Mouse (Mus musculus): Measurements from ENCODE around the gene Ubald2. TPM values are rescaled to one million over a fixed set of nuclear protein-coding genes. Genes with fewer than 3 reads are reported as not detected.

Gene Ubald2
- total RNA-seq, 2 experiments from 2014 or later = 75.9 to 76.0 TPM

DNA sequence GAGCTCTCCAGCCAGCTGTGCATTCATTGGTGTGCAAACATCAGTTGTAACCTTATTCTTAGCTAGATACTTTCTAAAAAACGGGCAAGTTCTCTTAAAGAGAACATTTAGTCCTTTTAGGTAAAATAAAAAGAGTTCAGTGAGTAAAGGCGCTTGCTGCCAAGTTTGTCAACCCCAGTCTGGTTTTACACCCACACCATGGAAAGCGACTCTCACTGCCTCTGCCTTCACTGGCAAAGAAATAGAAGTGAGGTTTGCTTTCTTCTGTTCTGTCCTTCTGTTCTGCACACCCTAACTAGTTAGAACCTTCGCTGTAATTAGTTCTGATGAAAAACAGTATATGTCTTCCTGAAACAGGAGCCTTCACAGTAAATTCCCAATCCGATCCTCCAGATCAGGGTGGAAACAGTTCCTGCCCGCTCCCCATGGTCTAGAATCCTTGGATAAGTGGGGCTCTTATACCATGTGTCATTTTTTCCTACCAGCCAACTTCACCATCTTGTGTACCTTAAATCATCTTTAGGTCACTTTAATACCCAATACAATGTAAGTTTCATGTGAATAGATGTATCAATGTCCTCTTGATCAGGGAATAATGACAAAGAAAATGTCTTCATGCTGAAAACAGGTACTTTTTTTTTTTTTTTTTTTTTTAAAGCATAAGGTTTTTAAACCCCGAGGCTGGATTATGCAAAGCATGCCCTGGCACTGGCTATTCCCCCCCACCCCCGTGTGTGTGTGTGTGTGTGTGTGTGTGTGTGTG, 1.1 kb upstream of the Ubald2 start:
- no peak for ATAC-seq (replicated peaks; ENCODE audit: poor library complexity)

DNA sequence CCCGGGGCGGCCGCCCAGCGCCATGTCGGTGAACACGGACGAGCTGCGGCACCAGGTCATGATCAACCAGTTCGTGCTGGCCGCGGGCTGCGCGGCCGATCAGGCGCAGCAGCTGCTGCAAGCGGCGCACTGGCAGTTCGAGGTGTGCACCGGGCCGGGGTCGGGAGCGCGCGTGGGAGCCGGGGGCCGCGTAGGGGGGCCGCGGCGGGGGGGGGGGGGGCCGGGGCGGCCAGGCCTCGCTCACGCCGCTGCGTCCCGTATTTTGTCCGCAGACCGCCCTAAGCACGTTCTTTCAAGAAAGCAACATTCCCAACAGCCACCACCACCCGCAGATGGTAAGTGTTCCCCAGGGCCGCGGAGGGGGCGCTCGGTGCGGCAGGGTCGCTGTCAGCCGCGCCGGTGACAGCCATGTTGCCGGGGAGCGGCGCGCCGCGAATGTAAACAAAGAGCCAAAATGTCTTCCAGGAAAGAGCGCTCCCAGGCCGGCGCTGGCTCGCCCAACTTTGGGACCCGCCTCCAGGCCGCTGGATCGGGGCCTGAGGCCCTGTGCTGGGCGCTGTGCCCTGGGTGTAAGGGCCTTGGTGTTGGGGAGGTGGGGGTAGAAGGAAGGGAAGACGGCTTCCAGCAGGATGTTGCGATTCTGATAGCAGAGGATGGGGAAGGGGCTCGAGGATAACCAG, 533 bp downstream of the Ubald2 start:
- ATAC-seq (replicated peaks; ENCODE audit: poor library complexity) = no peak

GRCm38 (mm10) chr11:116434967-116435752, 1.3 kb downstream of the Ubald2 start:
- no peak for ATAC-seq (replicated peaks; ENCODE audit: poor library complexity)

- no peak for ATAC-seq (replicated peaks; ENCODE audit: poor library complexity)
Observed at GRCm38 (mm10) chr11:116435992-116436724, 2.3 kb downstream of the Ubald2 start.

DNA sequence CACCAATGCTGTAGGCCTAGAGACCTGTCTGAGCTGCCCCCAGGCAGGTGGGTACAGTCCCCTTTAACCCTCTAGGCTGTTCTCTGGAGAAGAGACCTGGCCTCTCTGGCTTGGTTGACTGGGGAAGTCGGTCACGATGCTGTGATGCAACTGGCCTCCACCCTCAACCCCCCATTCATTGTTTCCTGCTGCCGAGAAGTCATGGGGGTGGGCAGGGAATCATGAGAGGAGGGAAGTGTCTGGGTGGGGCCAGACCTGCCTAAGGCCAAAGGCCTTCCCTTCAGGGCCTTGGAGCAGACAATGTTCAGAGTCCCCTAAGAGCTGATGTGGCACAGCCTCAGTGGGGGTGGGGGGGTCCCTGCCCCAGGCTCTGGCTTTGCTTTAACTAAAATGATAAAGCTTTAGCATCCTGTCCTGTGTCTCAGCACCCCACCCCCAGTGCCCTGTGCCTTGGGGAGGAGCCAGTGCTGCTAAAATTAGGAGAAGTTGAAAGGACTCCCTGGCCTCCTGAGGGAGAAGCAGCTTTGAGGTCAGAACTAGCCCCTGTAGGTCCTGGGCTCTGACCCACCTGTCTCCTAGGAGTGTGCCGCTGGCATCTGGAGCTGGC, 2.9 kb downstream of the Ubald2 start:
- ATAC-seq (replicated peaks; ENCODE audit: poor library complexity) = peak; percentile 41

GRCm38 (mm10) chr11:116437541-116437940, 3.6 kb downstream of the Ubald2 start:
- no peak for ATAC-seq (replicated peaks; ENCODE audit: poor library complexity)

DNA sequence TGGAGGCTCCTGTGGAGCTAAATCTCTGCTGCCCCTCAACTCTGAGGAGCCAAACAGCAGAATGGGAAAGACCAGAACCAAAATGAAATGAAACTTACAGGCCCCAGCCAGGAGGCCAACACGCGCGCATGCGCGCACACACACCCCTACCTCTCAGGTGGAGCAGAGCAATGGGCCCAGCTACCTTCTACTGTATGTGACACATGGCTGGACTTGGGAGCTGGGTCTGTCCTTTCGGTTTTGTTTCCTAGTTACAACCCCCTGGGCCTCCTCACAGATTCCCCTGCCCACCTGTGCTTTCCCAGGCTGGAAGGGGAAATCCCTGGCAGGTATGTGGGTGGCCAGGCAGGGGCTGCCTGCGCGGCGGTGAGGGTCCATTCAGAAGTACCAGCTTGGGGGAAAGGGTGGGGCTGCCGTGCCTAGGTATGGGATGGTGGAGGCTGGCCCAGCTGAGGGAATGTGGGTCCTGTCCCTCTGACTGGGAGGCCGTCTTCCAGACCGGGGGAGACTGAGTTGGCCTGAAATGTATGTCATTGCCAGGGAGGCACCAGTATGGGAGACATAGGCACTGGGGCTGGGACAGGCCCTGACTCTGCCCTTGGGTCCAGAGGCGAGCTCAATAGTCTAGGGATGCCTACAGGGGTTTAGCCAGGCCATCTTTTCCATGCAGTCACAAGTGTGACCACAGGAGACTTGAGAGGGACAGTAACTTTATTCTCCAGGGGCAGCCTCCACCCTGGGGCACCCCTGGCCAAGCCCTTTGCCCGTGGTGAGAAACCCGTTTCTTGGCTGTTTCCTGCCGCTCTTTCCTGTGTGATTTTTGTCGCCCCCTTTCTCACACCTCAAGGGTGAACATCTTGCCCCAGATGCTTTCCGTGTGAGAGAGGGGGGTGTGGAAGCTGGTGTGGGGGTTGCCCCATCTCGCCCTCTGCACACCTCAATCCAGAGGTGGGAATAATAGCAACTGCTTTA, 5.7 kb downstream of the Ubald2 start:
- ATAC-seq (replicated peaks; ENCODE audit: poor library complexity) = no peak

- ATAC-seq (replicated peaks; ENCODE audit: poor library complexity) = no peak
Observed at GRCm38 (mm10) chr11:116440408-116441068, 6.6 kb downstream of the Ubald2 start.

DNA sequence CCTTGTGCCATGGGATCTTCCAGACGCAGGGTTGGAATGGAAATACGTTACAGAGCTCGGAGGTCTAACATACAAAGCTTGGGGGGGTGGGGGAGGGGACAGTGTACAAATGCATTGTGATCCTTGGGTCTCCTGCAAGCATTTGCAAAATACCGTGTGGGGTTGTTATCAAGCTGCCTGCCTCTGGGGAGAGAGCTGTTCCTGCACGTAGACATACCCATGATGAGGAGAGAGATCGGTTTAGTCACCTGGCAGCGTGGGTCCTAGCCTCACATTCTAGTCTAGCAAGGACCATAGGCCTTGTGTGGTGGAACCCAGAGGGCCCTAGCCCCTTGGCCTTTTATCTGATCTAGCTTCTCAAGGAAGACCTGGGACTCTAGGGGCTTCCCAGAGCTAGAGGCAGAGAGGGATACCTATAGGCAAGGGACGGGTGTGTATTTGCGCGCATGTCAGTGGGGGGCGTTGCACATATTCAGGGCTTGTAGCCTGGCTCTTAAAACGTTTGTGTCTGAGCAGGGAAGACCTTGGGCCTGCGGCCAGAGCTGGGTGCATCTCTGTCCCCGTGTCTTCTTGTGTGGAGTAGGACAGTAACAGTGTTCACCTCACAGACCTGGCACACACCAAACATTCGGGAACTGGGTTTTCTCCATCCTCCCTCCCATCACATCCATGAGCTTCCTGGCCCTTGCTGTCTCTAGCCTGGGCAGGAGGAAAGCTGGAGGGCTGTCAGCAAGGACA, 8.4 kb downstream of the Ubald2 start:
- no peak for ATAC-seq (replicated peaks; ENCODE audit: poor library complexity)

GRCm38 (mm10) chr11:116442867-116443177, 8.9 kb downstream of the Ubald2 start:
- no peak for ATAC-seq (replicated peaks; ENCODE audit: poor library complexity)

DNA sequence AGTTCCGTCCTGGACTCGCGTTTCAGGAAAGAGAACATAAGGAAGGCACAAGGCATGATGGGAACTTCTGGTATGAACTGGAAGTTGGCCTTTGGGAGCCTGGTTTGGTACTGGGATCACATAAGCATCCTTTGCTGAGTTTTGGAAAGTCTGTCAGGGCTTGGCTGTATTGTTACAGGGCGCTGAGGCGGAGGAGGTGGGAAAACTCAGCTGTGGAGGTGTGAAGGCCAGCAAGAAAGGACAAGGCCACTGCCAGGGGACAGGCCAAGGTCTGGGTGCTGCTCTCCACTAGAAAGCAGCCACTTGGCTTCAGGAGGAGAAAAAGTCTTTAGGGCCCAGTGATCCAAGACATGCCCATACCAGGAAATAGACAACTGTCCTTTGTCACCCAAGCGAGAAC, 9.4 kb downstream of the Ubald2 start:
- ATAC-seq (replicated peaks; ENCODE audit: poor library complexity) = no peak

DNA sequence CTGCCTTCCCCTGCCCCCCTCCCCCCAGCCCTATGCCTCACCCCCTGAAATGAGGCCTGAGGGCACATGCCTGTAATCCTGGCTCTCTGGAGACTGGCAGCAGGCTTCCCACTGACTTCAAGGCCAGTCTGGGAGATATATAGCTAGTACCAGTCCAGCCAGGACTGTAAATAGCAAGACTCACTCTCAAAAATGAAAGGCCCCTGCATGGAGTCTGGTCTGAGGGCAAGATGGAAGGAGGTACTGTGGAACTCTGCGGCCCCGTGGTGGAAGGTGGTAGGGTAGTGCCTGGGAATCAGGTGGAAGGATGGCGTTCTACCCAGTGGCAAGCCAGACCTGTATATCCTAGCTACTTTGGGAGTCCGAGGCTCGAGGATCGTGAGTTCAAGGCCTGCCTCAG, 10.0 kb downstream of the Ubald2 start:
- ATAC-seq (replicated peaks; ENCODE audit: poor library complexity) = no peak

- ATAC-seq (replicated peaks; ENCODE audit: poor library complexity) = peak; percentile 98
Observed at GRCm38 (mm10) chr11:116445596-116446307, 11.9 kb downstream of the Ubald2 start.

DNA sequence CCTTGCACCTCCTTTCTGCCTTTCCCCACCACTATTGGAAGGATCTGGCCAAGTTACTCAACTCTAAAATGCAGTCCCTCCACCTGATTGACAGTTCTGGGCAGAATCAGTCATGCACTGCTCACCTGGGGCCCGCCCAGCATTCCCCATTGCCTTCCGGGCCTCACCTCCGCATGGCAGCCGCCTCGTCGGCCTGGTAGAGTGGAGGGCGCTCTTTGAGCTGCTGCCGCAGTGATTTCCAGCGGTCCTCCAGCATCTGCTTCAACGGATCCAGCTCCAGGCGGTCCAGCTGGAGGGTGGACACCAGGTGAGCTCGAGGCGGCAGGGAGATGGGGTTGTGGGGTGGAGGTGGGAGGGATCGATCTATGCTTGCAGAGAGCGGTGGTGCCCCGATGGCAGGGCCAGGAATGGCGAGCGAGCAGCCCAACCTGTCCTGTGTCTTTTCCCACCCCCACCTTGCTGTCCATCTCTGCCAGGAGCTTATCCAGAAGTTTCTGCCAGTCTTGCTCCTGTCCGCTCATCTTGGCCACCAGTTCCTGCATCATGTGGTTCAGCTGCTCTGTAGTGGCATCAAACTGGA, 12.5 kb downstream of the Ubald2 start:
- ATAC-seq (replicated peaks; ENCODE audit: poor library complexity) = no peak

GRCm38 (mm10) chr11:116447822-116448221, 13.9 kb downstream of the Ubald2 start:
- ATAC-seq (replicated peaks; ENCODE audit: poor library complexity) = no peak

DNA sequence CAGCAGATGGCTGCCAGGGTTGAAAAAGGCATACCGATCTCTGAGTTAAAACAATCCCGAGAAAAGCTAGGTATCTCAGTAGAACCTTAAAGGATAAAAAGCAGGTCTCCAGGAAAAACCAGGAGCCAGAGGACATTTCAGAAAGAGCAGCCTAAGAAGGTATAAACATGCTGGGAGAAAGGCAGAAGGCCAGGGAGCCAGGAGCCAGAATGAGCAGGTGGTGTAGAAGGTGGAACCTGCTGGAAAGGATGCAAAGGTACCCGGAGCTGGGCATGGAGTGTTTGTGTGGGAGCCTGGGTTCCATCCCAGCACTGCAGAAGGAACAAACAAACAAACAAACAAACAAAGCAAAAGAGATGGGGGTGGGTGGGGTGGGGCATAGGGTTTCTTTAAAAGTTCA, 15.4 kb downstream of the Ubald2 start:
- ATAC-seq (replicated peaks; ENCODE audit: poor library complexity) = no peak

DNA sequence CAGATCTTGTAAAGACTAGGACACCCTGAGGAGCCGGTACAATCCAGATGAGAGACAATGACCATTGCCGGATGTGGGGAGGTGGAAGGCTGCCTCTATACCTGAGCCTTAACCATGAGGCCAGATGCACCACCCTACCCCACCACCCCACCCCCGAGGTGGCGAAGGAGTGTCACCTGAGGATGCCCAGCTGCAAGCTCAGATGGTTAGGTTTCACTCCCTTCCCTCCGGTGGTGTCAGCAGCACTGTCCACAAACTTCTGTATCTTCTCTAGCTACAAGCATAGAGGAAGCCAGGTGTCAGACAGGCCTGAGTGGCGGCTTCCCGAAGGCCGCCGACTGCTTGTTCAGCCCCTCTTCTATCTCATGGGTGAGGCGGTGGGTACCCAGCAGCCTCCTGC, 20.0 kb downstream of the Ubald2 start:
- no peak for ATAC-seq (replicated peaks; ENCODE audit: poor library complexity)
